Mouse (Mus musculus) thymus, adult 2 months (tissue): ENCODE results near the gene Emp2. TPM values are rescaled to one million over a fixed set of nuclear protein-coding genes. Genes with fewer than 3 reads are reported as not detected.

Experiments
- DNase-seq: peaks from one replicate; pipeline ENCODE4 v3.0.0; 2021
- H3K27ac ChIP-seq: fragments of 200-500 bp; 2 replicates; pipeline ENCODE4 v1.5.1; 2012; ENCODE audit warnings: low read length, control low read depth; ENCODE audit not compliant: control insufficient read depth, insufficient read depth
- H3K27me3 ChIP-seq: fragments of 200-500 bp; 2 replicates; pipeline ENCODE4 v1.6.1; 2012; ENCODE audit warnings: mild to moderate bottlenecking, low read length, moderate library complexity, mixed read lengths; ENCODE audit not compliant: control insufficient read depth, insufficient read depth
- H3K36me3 ChIP-seq: fragments of 200-500 bp; 2 replicates; pipeline ENCODE4 v1.6.1; 2012; ENCODE audit warnings: mild to moderate bottlenecking, low read length, moderate library complexity; ENCODE audit not compliant: control insufficient read depth, insufficient read depth
- H3K4me1 ChIP-seq: fragments of 200-500 bp; replicated peaks from 2 replicates; pipeline ENCODE4 v1.6.1; 2012; ENCODE audit warnings: low read length; ENCODE audit not compliant: control insufficient read depth, insufficient read depth
- H3K4me3 ChIP-seq: fragments of 200-500 bp; 2 replicates; pipeline ENCODE4 v1.5.1; 2012; ENCODE audit warnings: mild to moderate bottlenecking, low read length, control low read depth, moderate library complexity; ENCODE audit not compliant: control insufficient read depth, insufficient read depth
- CTCF ChIP-seq: fragments of 200-500 bp; IDR thresholded peaks from 2 replicates; pipeline ENCODE4 v1.5.1; 2012; ENCODE audit warnings: mild to moderate bottlenecking, control low read depth, low read length, moderate library complexity, borderline replicate concordance; ENCODE audit not compliant: control insufficient read depth, poor library complexity, insufficient read depth; ENCODE audit errors: extremely low read depth
- POLR2A ChIP-seq: fragments of 200-500 bp; IDR thresholded peaks from 2 replicates; pipeline ENCODE4 v1.6.1; 2012; ENCODE audit warnings: mild to moderate bottlenecking, low read length, control low read depth, moderate library complexity; ENCODE audit not compliant: control insufficient read depth, poor library complexity, insufficient read depth; ENCODE audit errors: extremely low read depth
- WGBS: fragments of 180-500 bp; shearing (Covaris S2); methylation state at CpG from one replicate; pipeline ENCODE4 v1.1.7; 2018; 5-methylcytosine and 5-hydroxymethylcytosine counted together
- polyA plus RNA-seq: library from polyadenylated mRNA; depleted of rRNA; stranded (reverse); fragments of >200 nt; gene quantifications from 2 replicates; pipeline ENCODE4 v1.2.3, GENCODE M21; 2012; rRNA removed

Emp2 gene
- polyA plus RNA-seq, 1 experiment = 20.0 TPM

GRCm38 (mm10) chr16:10274465-10274864, 39.3 kb downstream of the Emp2 start:
- TF ChIP-seq POLR2A (no peak), CTCF (peak; percentile 48; the same call in 1 of the 2 replicates)
- Histone ChIP-seq H3K4me1 (no peaks in the 10 kb centered on the region), H3K4me3 (no peak overlapping the region), H3K27ac (no peak overlapping the region), H3K27me3 (no peaks in the 10 kb centered on the region), H3K36me3 (no peaks in the 10 kb centered on the region)
- DNase-seq = peak; percentile 21
- WGBS = 74% methylated on average over 4 of the region's 4 CpGs

- Histone ChIP-seq H3K36me3 (no peaks in the 10 kb centered on the region), H3K4me1 (no peaks in the 10 kb centered on the region), H3K4me3 (no peak overlapping the region), H3K27ac (no peak overlapping the region), H3K27me3 (no peaks in the 10 kb centered on the region)
- TF ChIP-seq CTCF (no peak), POLR2A (no peak)
- 8% methylated on average over 3 of the region's 3 CpGs for WGBS
- DNase-seq = peak; percentile 41
These were observed 41.5 kb downstream of the Emp2 start for GRCm38 (mm10) chr16:10272256-10272655.

GRCm38 (mm10) chr16:10253993-10254392, 59.8 kb downstream of the Emp2 start:
- WGBS = 67% methylated on average over 1 of the region's 1 CpGs
- no peaks in the 10 kb centered on the region for H3K27me3 ChIP-seq
- TF ChIP-seq CTCF (no peak), POLR2A (no peak)
- H3K27ac ChIP-seq = no peak overlapping the region
- H3K36me3 ChIP-seq = no peaks in the 10 kb centered on the region
- no peak for DNase-seq
- H3K4me1 ChIP-seq = no peaks in the 10 kb centered on the region
- H3K4me3 ChIP-seq = no peak overlapping the region

- no peak for DNase-seq
- Histone ChIP-seq H3K4me3 (no peak overlapping the region), H3K4me1 (no peaks in the 10 kb centered on the region), H3K27me3 (no peaks in the 10 kb centered on the region), H3K36me3 (no peaks in the 10 kb centered on the region), H3K27ac (no peak overlapping the region)
- TF ChIP-seq CTCF (no peak), POLR2A (no peak)
These were observed 77.2 kb downstream of the Emp2 start for GRCm38 (mm10) chr16:10236601-10237000.

Other genes starting within 250 kb of the Emp2 start
- 0.29 and 0.49 TPM in 2 replicates for gene Rpl39l, start 143.7 kb downstream of the Emp2 start, polyA plus RNA-seq
- not detected in 2 replicates for gene Atf7ip2, start 121.3 kb downstream of the Emp2 start, polyA plus RNA-seq
- gene Tekt5, start 81.5 kb upstream of the Emp2 start, polyA plus RNA-seq = 1.4 and 1.7 TPM in 2 replicates
- 62.3 and 67.4 TPM in 2 replicates for gene Nubp1, start 98.0 kb upstream of the Emp2 start, polyA plus RNA-seq
- 3.2 and 3.7 TPM in 2 replicates for gene Tvp23a, start 133.4 kb upstream of the Emp2 start, polyA plus RNA-seq
- gene Ciita, start 166.1 kb upstream of the Emp2 start, polyA plus RNA-seq = 30.1 and 31.5 TPM in 2 replicates
- gene Dexi, start 229.1 kb upstream of the Emp2 start, polyA plus RNA-seq = 122 and 146 TPM in 2 replicates
- gene Clec16a, start 231.4 kb upstream of the Emp2 start, polyA plus RNA-seq = 25.2 and 30.1 TPM in 2 replicates